Mouse (Mus musculus) stomach, postnatal 0 days (tissue): ENCODE measurements around the gene Ctdsp2.

Source experiments
- CTCF ChIP-seq: IDR thresholded peaks from 2 replicates; pipeline ENCODE4 v1.5.1; 2016; ENCODE audit warnings: antibody characterized with exemption, low read depth, mild to moderate bottlenecking, moderate library complexity
- EP300 ChIP-seq: optimal IDR thresholded peaks from 2 replicates; pipeline ENCODE3; 2016; ENCODE audit warnings: antibody characterized with exemption

- TF ChIP-seq CTCF (no peak), EP300 (no peak)
Measured at GRCm38 (mm10) chr10:127043187-127043586, 64.7 kb downstream of the Ctdsp2 start.
